Mouse (Mus musculus) small intestine, adult 2 months (tissue): ENCODE measurements at regions not wholly inside any gene's neighbourhood (a gene's known extent, or its start where the extent isn't known, plus 50 kb on each side); places are given as distances from the start of the nearest gene placed in this dataset.

Source experiments
- H3K27ac ChIP-seq: fragments of 200-500 bp; 2 replicates; pipeline ENCODE4 v1.5.1; 2012; ENCODE audit warnings: low read depth, low read length, control low read depth, inconsistent platforms; ENCODE audit not compliant: insufficient read depth
- H3K27me3 ChIP-seq: fragments of 200-500 bp; 2 replicates; pipeline ENCODE4 v1.6.1; 2012; ENCODE audit warnings: mild to moderate bottlenecking, moderate library complexity, low read length, inconsistent platforms; ENCODE audit not compliant: control insufficient read depth, insufficient read depth
- H3K36me3 ChIP-seq: fragments of 200-500 bp; 2 replicates; pipeline ENCODE4 v1.6.1; 2012; ENCODE audit warnings: mild to moderate bottlenecking, low read length, control low read depth, inconsistent platforms; ENCODE audit not compliant: control insufficient read depth, insufficient read depth
- H3K4me1 ChIP-seq: fragments of 200-500 bp; 2 replicates; pipeline ENCODE4 v1.6.1; 2012; ENCODE audit warnings: low read length, inconsistent platforms, mixed read lengths; ENCODE audit not compliant: control insufficient read depth, insufficient read depth, insufficient read length
- H3K4me3 ChIP-seq: fragments of 200-500 bp; 2 replicates; pipeline ENCODE4 v1.5.1; 2012; ENCODE audit warnings: low read depth, mild to moderate bottlenecking, control low read depth, inconsistent platforms, low read length, moderate library complexity
- CTCF ChIP-seq: fragments of 200-500 bp; IDR thresholded peaks from 2 replicates; pipeline ENCODE4 v1.5.1; 2012; ENCODE audit warnings: low read depth, mild to moderate bottlenecking, control low read depth, inconsistent platforms, low read length, moderate library complexity, mixed read lengths; ENCODE audit not compliant: insufficient replicate concordance, insufficient read length; ENCODE audit errors: extremely low read depth
- POLR2A ChIP-seq: fragments of 200-500 bp; IDR thresholded peaks from 2 replicates; pipeline ENCODE4 v1.6.1; 2012; ENCODE audit warnings: low read depth, mild to moderate bottlenecking, control low read depth, inconsistent platforms, low read length, moderate library complexity
- WGBS: fragments of 180-500 bp; shearing (Covaris S2); methylation state at CpG from one replicate; pipeline ENCODE4 v1.1.7; 2018; 5-methylcytosine and 5-hydroxymethylcytosine counted together

DNA sequence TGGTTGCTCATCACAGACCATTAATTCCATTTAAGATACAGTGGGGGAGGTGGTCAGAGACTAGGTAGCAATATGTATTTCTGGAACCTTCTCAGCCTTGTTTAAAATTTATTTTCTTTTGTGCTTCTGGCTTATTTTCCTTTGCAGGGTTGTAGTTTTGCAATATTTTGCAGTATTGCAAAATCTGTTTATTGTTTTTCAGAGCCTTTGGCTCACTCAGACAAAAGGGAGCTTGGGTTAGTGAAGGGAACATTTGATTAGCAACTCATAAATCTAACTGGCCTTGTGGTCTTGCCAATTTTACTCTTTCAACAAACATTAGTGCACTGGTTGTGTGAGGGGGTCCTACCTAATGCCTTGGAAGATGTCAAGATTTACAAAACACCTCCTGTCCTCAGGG is 121.7 kb downstream of the Fam43a start:
- Histone ChIP-seq H3K36me3 (no peaks in the 10 kb centered on the region), H3K27me3 (no peaks in the 10 kb centered on the region; the same call in 1 of the 2 replicates), H3K27ac (no peak overlapping the region), H3K4me3 (no peak overlapping the region), H3K4me1 (no peaks in the 10 kb centered on the region)
- no peak for TF ChIP-seq POLR2A
- no peak for TF ChIP-seq CTCF

DNA sequence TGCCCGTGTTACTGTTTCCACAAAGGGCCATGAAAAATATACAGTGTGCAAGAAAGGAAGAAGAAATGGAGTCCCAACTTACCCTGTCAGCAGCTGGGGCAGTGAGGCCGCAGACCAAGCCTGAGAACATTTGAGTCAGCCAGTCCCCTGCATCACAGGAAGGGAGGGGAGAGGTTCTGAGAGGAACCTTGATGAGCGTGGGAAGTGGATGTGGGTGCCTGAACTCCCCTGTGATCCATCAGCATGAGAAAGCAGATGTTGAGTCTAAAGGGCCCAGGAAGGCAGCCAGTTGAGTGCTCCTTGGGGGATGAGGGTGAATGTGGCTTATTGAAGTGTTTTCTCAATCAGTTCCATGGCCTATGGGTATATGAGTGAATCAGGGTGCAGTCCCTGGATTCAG is 122.8 kb downstream of the Fam43a start:
- Histone ChIP-seq H3K4me3 (no peak overlapping the region), H3K36me3 (no peaks in the 10 kb centered on the region), H3K4me1 (no peaks in the 10 kb centered on the region), H3K27me3 (no peaks in the 10 kb centered on the region; the same call in 1 of the 2 replicates), H3K27ac (no peak overlapping the region)
- WGBS, result 81% methylated on average over 3 of the region's 3 CpGs
- TF ChIP-seq POLR2A, result no peak
- TF ChIP-seq CTCF, result no peak

DNA sequence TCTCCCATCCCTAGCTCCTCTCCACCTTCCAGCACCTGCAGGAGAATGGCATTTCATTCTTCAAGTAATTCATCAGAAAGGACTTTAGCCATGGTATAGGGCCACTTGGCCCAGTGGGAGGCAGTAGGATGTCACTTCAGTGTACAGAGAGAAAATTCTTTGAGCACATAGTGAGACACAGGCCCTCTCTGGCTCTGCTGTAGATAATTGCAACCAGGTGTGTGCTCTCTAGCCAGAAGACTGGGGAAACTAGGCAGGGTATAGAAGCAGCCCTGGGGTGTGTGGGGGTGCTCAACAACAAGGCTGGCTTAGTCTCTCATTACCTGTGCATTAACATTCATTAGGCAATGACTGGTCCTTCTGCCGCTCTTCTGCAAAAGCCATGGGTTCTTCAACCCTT is 125.1 kb downstream of the Fam43a start:
- no peaks in the 10 kb centered on the region for H3K27me3 ChIP-seq
- no peaks in the 10 kb centered on the region for H3K4me1 ChIP-seq
- H3K4me3 ChIP-seq, result no peak overlapping the region
- H3K27ac ChIP-seq, result no peak overlapping the region
- no peak for TF ChIP-seq CTCF
- TF ChIP-seq POLR2A, result no peak
- H3K36me3 ChIP-seq, result no peaks in the 10 kb centered on the region
- 97% methylated on average over 1 of the region's 1 CpGs for WGBS

DNA sequence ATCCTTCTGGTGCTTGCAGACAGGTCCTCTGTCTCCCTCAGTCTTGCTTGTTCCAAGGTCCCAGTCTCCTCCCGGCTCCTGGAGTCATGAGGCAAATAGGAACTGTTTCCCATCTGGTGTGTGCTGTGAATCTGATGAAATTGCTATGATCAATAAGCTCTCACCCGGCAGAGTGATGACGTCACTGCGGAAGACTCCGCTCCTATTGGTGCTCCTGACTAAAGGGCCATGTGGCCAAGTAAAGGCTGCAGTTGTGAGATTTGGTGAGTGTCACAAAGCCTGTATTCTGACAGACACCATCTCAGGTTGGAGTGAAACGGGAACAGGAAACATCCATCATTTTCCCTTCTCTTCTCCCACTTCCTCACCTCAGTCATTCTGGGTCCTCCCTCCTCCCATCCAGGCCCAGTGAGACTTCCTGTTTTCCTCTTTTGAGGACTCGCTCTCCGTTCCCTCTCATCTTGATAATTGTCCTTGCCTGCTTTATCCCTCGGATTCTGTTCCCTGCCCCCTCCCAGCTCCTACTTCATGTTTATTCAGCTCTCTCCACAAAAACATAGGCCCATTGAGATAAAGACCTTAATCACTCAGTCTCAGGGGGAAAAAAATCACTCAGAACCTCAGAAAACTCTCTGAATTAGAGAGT is 133.4 kb downstream of the Fam43a start:
- WGBS, result 69% methylated on average over 9 of the region's 9 CpGs
- Histone ChIP-seq H3K4me3 (no peak overlapping the region), H3K4me1 (no peaks in the 10 kb centered on the region; the same call in 1 of the 2 replicates), H3K27ac (no peak overlapping the region), H3K36me3 (no peaks in the 10 kb centered on the region), H3K27me3 (no peaks in the 10 kb centered on the region)
- no peak for TF ChIP-seq POLR2A
- no peak for TF ChIP-seq CTCF

DNA sequence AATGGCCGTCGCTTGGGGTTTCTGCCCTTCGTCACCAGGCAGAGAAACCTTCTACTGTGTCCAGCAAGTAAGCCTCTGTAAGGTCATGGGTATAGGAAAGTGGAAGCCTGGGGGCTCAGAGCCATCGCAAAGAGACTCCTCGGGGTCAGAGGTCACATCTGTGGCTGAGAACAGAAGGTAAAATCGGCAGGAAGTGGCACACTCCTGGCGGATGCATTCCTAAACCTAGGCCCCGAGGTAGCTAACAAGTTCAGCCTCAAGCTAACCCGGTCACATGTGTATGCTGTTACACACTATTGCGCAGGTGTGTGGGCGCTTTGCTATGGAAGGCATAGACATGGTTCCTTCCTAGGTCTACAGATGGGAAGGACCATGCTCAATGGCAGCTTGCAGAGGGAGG is 134.0 kb downstream of the Fam43a start:
- WGBS, result 79% methylated on average over 11 of the region's 11 CpGs
- Histone ChIP-seq H3K27me3 (no peaks in the 10 kb centered on the region), H3K4me3 (no peak overlapping the region), H3K27ac (no peak overlapping the region), H3K36me3 (no peaks in the 10 kb centered on the region), H3K4me1 (no peaks in the 10 kb centered on the region; the same call in 1 of the 2 replicates)
- TF ChIP-seq CTCF, result no peak
- no peak for TF ChIP-seq POLR2A

DNA sequence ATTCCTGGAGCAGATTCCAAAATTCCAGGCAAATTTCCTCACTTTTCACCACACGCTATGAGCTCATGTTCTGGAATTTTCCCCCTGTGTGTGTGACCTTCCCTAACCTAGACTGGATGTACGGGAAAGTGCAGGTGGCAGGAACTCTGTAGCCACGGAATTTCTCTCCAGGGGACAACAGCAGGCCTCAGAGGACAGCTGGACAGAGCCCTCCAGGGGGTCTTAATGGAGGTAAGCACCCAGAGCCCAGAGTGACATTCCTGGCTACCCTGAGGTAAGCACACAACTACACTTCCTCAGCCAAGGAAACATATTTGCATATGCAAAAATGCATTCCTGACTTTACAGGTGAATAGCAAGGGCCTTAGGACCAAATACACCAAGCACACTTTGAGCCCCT is 135.8 kb downstream of the Fam43a start:
- 80% methylated on average over 3 of the region's 3 CpGs for WGBS
- Histone ChIP-seq H3K27ac (no peak overlapping the region), H3K4me1 (no peaks in the 10 kb centered on the region; the same call in 1 of the 2 replicates), H3K4me3 (no peak overlapping the region), H3K27me3 (no peaks in the 10 kb centered on the region), H3K36me3 (no peaks in the 10 kb centered on the region)
- TF ChIP-seq CTCF (no peak), POLR2A (no peak)

DNA sequence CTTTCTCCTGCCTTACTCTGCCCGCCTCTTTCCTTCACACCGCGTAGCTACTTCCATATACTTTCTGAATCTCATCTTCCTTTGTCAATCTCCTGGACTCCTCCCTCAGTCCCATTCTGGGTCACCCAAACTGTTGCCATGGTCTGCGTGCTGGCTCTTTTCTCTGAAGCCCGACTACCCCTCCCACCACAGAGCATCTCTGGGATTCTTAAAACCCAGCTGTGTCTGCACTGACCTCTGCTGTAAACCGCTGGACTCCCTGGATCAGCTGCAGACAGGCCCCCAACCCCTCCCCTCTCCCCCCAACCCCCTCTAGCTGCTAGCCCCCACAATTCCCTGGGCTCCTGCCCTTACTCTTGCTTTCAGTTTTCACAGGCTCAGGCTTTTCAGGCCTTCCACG is 136.4 kb downstream of the Fam43a start:
- Histone ChIP-seq H3K27me3 (no peaks in the 10 kb centered on the region), H3K36me3 (no peaks in the 10 kb centered on the region), H3K4me3 (no peak overlapping the region), H3K27ac (no peak overlapping the region), H3K4me1 (no peaks in the 10 kb centered on the region; the same call in 1 of the 2 replicates)
- 66% methylated on average over 7 of the region's 7 CpGs for WGBS
- TF ChIP-seq CTCF (no peak), POLR2A (no peak)
